In genomic region chr10:111790911-111791310, GRCm38 (mm10) we compare ENCODE assay signal across 16 mouse cellular contexts.
"Had no signal": no experiment of that assay in that cellular context is flagged by ENCODE, and none has a peak within 500 bp of the region (broad histone marks: within the 10 kb centered on the region; RNA-seq: fewer than 3 reads in every experiment).

No protein-coding gene starts in this region.

- H3K4me1 ChIP-seq: neural tube, embryonic 15.5 days; stomach, embryonic 15.5 days had no signal

- H3K9ac ChIP-seq: neural tube, embryonic 13.5 days; neural tube, embryonic 15.5 days; stomach, embryonic 15.5 days had no signal

- H3K27me3 ChIP-seq: neural tube, embryonic 13.5 days; neural tube, embryonic 15.5 days; stomach, embryonic 15.5 days had no signal

- H3K9me3 ChIP-seq: neural tube, embryonic 13.5 days; neural tube, embryonic 15.5 days; stomach, embryonic 15.5 days had no signal

- H3K27ac ChIP-seq: neural tube, embryonic 13.5 days; neural tube, embryonic 15.5 days; stomach, embryonic 15.5 days; stomach, postnatal 0 days had no signal

- H3K4me3 ChIP-seq: neural tube, embryonic 13.5 days; neural tube, embryonic 15.5 days; stomach, embryonic 15.5 days had no signal

- DNase-seq: retina, postnatal 1 day; right cerebral cortex, adult 18-20 months; right cerebral cortex, postnatal 14 days; right cerebral cortex, postnatal 25 days; right cerebral cortex, postnatal 4 days; spleen, adult 18-20 months; thymus, adult 18-20 months; thymus, adult 2 months; thymus, postnatal 14 days; thymus, postnatal 25 days; thymus, postnatal 36 days; thymus, postnatal 4 days had no signal

- H3K4me2 ChIP-seq: neural tube, embryonic 13.5 days; neural tube, embryonic 15.5 days; stomach, embryonic 15.5 days had no signal

- H3K36me3 ChIP-seq: neural tube, embryonic 13.5 days; neural tube, embryonic 15.5 days; stomach, embryonic 15.5 days had no signal
